Mouse (Mus musculus) embryo, embryonic 11 days (tissue): ENCODE measurements around the gene Slc12a1.
A peak's percentile ranks its signal among the peaks of the same experiment; 100 is the strongest.

Experiments used
- DNase-seq: peaks from one replicate; pipeline ENCODE4 v3.0.0-alpha.2; 2015

The Slc12a1 gene

GRCm38 (mm10) chr2:125211831-125212510 lies 59.7 kb downstream of the Slc12a1 start:
- peak; percentile 9 for DNase-seq

DNA sequence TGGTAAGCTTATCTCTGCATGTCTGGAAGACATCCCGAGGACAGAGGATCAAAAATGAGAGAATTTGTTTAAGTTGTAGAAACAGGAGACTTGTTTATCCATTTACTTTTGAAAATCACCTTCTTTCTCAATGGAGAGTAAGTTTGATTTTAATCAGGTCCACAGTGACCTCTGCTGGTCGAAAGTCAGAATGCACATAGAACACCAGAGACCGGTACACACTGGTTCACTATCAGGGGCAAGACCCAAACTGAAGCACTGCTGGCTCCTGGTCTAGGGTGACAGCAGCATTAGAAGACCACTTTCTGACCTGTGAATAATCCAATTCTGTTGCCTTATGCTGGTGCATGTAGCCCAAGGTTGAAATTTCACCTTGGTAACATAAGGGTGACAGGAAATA lies 62.3 kb downstream of the Slc12a1 start:
- DNase-seq = peak; percentile 82

- no peak for DNase-seq
Measured at GRCm38 (mm10) chr2:125217286-125217685, 65.0 kb downstream of the Slc12a1 start.

DNA sequence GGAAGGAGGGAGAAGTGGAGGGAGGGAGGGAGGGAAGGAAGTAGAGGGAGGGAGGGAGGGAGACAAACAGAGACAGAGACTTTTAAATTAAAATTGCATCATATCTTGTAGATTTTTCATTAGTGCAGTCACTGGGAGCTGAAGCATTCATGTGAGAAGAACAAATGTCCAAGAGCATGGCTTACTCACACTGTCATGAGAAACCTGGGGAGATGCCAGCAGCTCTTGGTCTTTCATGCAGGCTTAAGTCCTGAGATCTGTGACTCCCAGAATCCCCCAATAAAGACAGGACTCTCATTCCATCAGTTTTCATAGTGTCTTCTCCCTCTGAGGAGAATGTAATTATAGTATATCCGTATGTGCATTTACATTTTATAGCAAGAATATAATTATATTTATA lies 66.3 kb downstream of the Slc12a1 start:
- DNase-seq = no peak

DNA sequence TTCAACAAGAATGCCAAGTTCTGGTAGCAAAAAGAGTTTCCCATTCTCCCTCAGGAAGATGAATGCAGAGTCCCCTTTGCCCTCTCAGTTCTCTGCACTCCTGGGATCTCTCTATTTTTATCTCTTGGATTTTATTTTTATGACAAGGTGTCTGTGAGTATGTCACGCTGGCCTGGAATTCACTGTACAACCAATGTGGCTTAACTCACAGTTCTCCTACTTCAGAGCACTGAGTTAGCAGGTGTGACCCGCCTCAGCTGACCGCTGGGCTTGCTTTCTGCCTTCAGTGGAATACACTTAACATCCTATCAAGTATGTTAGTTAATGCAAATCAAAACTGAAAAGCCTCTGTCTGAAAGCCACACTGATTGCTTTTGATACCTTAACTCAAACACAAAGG lies 67.0 kb downstream of the Slc12a1 start:
- DNase-seq = no peak

- no peak for DNase-seq
Measured at GRCm38 (mm10) chr2:125221673-125222072, 69.4 kb downstream of the Slc12a1 start.

- DNase-seq = no peak
Measured at GRCm38 (mm10) chr2:125228472-125229409, 76.4 kb downstream of the Slc12a1 start.

- DNase-seq = no peak
Measured at GRCm38 (mm10) chr2:125232183-125232582, 79.9 kb downstream of the Slc12a1 start.

DNA sequence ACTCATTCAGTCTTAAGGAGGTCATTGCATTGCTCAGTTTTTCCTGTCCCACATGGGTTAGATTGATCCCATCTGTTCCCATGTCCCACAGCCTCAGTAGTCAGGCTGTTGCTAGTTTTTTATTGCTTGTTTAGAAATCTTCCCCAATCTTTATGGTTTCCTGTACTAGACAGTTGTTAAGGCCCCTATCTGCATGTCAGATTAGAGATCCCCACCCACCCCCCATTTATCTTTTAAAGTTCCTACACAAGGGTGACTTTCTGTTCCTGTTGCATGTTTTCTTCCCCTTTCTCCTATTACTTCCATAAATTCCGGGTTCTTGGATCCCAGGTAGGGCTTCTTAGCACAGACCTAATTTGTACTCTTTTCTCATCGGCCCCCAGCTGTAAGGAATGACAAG lies 81.2 kb downstream of the Slc12a1 start:
- no peak for DNase-seq

GRCm38 (mm10) chr2:125234049-125234448 lies 81.7 kb downstream of the Slc12a1 start:
- DNase-seq = no peak

DNA sequence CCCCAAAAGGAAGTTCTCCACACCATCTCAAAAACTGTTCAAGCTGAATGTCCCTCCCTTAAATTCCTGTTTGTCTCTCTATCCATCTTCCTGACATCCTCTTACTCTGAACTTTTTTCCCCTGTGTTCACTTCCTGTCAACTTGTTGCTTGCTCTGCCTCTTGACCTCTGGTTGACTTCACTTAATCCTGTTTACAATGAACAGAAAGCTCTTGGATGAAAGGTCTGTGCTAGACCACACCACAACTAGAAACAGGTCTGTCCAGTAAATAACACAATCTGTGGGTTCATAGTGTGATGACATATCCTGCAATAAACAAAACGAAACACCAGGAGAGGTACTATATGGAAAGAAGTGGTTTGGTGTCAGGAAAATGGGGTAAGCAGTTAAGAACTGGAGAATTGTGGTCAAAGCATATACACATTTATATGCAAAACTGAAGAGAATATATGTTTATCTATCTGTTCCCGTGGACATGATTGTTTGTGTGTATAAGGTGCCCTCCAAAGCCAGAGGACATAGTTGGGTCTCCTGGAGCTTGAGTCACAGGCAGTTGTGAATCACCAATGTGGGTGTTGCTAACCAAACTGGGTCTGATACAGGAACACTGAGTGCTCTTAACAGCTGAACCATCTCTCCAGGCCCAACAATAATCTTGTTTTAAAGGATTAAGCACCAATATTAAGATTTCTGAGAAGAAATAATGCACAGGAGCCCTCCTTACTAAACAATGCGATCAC lies 93.4 kb downstream of the Slc12a1 start:
- no peak for DNase-seq

- peak; percentile 26 for DNase-seq
Measured at GRCm38 (mm10) chr2:125246669-125247068, 94.4 kb downstream of the Slc12a1 start.

- peak; percentile 98 for DNase-seq
Measured at GRCm38 (mm10) chr2:125247108-125247961, 95.0 kb downstream of the Slc12a1 start, which contains the start of gene Dut. Gene Dut (plus strand): TSS chr2:125247190.

DNA sequence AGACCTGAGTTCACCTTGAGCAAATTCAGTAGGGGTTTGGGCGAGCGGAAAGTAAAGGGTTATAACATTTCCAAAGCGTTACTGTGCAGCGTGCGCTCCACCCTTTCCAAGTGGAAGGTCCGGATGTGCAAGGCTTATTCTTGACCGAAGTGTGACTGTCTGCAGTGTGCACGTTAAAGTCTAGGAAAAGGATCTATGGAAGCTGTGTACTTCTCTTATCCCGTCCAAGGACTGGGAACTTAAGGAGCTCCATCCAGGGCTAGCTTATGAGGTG lies 95.6 kb downstream of the Slc12a1 start:
- DNase-seq = no peak

- DNase-seq = no peak
Measured at GRCm38 (mm10) chr2:125248256-125248655, 96.0 kb downstream of the Slc12a1 start.

GRCm38 (mm10) chr2:125249339-125249738 lies 97.0 kb downstream of the Slc12a1 start:
- no peak for DNase-seq

- peak; percentile 23 for DNase-seq
Measured at GRCm38 (mm10) chr2:125249874-125250273, 97.6 kb downstream of the Slc12a1 start.

DNA sequence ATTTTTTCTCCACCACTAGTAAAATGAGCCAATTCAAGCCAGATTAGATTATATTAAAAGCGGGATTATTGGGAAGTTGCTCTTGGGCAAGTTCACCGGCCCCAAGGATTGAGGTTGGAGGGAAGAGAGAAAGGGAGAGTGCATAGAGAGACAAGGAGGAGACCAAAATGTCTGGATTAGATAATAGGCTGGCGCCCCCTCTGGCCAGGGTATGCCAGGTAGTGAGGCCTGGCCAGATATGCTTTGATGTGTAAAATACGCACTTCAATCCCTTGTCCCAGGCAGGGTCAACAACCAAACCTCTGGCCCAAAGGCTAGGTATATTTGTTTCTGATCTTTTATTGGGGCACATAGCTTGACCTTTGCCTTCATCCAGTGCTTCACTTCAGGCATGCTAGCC lies 99.5 kb downstream of the Slc12a1 start:
- DNase-seq = no peak

GRCm38 (mm10) chr2:125252275-125252674 lies 100.0 kb downstream of the Slc12a1 start:
- DNase-seq = peak; percentile 55

- no peak for DNase-seq
Measured at GRCm38 (mm10) chr2:125253699-125254098, 101.4 kb downstream of the Slc12a1 start.

DNA sequence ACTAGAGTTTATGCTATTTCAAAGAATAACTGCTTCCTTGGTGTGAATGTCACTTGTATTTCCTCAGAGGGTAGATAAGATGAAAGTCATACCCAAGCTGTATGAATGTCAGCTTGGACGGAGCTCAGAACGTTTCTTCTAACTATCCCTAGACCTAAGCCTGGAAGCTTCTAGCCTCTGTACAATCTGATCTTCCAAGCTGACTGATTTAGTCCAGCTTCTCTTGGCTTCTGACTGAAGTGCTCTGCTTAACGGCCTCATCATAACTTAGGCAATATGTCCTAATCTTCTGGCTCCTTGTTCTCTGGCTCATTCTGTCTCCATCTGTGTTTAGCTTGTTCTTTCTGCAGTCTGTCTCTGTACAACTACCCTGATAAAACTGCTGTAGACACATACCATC lies 102.3 kb downstream of the Slc12a1 start:
- no peak for DNase-seq

- no peak for DNase-seq
Measured at GRCm38 (mm10) chr2:125255886-125256285, 103.6 kb downstream of the Slc12a1 start.
